Mouse (Mus musculus): ENCODE results near the gene Mtch1.

GRCm38 (mm10) chr17:29355841-29356478, 8.2 kb upstream of the Mtch1 start:
- no peak for TF ChIP-seq MEF2A (IDR thresholded peaks at IDR 0.05; ENCODE audit: extremely low read depth, insufficient replicate concordance, low read depth, low read length, poor library complexity, severe bottlenecking)
- no peak for TF ChIP-seq E2F4 (IDR thresholded peaks at IDR 0.05; ENCODE audit: borderline replicate concordance, low read depth, low read length)
- no peak for TF ChIP-seq EP300 (IDR thresholded peaks at IDR 0.05; ENCODE audit: low read depth in 1 of 2, low read length in 2 of 2)
- TF ChIP-seq POLR2A (IDR thresholded peaks at IDR 0.05; ENCODE audit: control insufficient read depth in 1 of 2, insufficient read depth in 1 of 2, low read depth in 1 of 2, low read length in 2 of 2, poor library complexity in 1 of 2) = no peak
- TF ChIP-seq MYC (IDR thresholded peaks at IDR 0.05; ENCODE audit: low read depth, low read length) = no peak
- TF ChIP-seq CTCF (IDR thresholded peaks at IDR 0.05 in 2 of 3, conservative IDR thresholded peaks at IDR 0.05 in 1 of 3; ENCODE audit: control insufficient read depth in 1 of 3, insufficient read depth in 1 of 3, low read depth in 2 of 3, low read length in 3 of 3, poor library complexity in 1 of 3, severe bottlenecking in 1 of 3) = no peak
- TF ChIP-seq KAT2A (conservative IDR thresholded peaks at IDR 0.05; ENCODE audit: low read depth, low read length) = no peak
- no peak for TF ChIP-seq USF1 (IDR thresholded peaks at IDR 0.05; ENCODE audit: low read depth, low read length)
- TF ChIP-seq POLR2AphosphoS5 (IDR thresholded peaks at IDR 0.05; ENCODE audit: borderline replicate concordance, low read depth, low read length) = no peak
- TF ChIP-seq BHLHE40 (IDR thresholded peaks at IDR 0.05; ENCODE audit: borderline replicate concordance, low read depth, low read length) = no peak
- TF ChIP-seq MXI1 (IDR thresholded peaks at IDR 0.05; ENCODE audit: low read depth, low read length) = no peak
- no peak for TF ChIP-seq CHD2 (IDR thresholded peaks at IDR 0.05; ENCODE audit: low read length)
